Mouse (Mus musculus) brain, embryonic 14.5 days (tissue): ENCODE results near the gene Slc7a14.

Experiments
- CTCF ChIP-seq: fragments of 200-500 bp; IDR thresholded peaks from 2 replicates; pipeline ENCODE4 v1.5.1; 2012; ENCODE audit warnings: inconsistent platforms, mild to moderate bottlenecking, moderate library complexity, borderline replicate concordance; ENCODE audit not compliant: insufficient read depth, insufficient read length; ENCODE audit errors: extremely low read depth
- POLR2A ChIP-seq: fragments of 200-500 bp; IDR thresholded peaks from 2 replicates; pipeline ENCODE4 v1.6.1; 2012; ENCODE audit warnings: mild to moderate bottlenecking, inconsistent platforms, borderline replicate concordance; ENCODE audit not compliant: poor library complexity, insufficient read depth, insufficient read length, severe bottlenecking; ENCODE audit errors: extremely low read depth

GRCm38 (mm10) chr3:31269551-31270317 is 40.4 kb downstream of the Slc7a14 start:
- TF ChIP-seq POLR2A, result no peak
- no peak for TF ChIP-seq CTCF
